Mouse (Mus musculus) right cerebral cortex, postnatal 36 days (tissue): ENCODE measurements around the gene Olfr711.
"Not testable (repeated sequence)": the region's sequence is repeated elsewhere in the genome, so short reads cannot be mapped to it uniquely, and the experiment has no call there.

ENCODE experiments used
- DNase-seq, 2 experiments: peaks; one replicate each; pipeline ENCODE4 v3.0.0; 2022; ENCODE audit warnings: low spot score in 2 of 2, mixed read lengths in 1 of 2

The Olfr711 gene

GRCm38 (mm10) chr7:106975353-106975752 is at the start of gene Olfr711:
TSS of gene Olfr711 (minus strand) at chr7:106975453.
- no peak for DNase-seq

GRCm38 (mm10) chr7:107005972-107006371 is 30.7 kb upstream of the Olfr711 start, which contains the start of gene Olfr2:
TSS of gene Olfr2 (minus strand) at chr7:107006072.
- DNase-seq = no peak

- no peak for DNase-seq
These were observed 28.9 kb upstream of the Olfr711 start for GRCm38 (mm10) chr7:107004169-107004568.

GRCm38 (mm10) chr7:107000798-107001197 is 25.5 kb upstream of the Olfr711 start:
- no peak for DNase-seq

GRCm38 (mm10) chr7:106985236-106985635 is 10.0 kb upstream of the Olfr711 start:
- no peak for DNase-seq

- DNase-seq = not testable (repeated sequence)
These were observed 7.8 kb downstream of the Olfr711 start for GRCm38 (mm10) chr7:106967503-106967902.

- DNase-seq = no peak
These were observed 11.4 kb downstream of the Olfr711 start, which contains the start of gene Olfr6 for GRCm38 (mm10) chr7:106963837-106964236. TSS of gene Olfr6 (minus strand) at chr7:106963937.

GRCm38 (mm10) chr7:106948212-106948611 is 27.0 kb downstream of the Olfr711 start, which contains the start of gene Olfr710:
TSS of gene Olfr710 (minus strand) at chr7:106948312.
- no peak for DNase-seq

- no peak for DNase-seq
These were observed 43.1 kb downstream of the Olfr711 start, which contains the start of gene Olfr709-ps1 for GRCm38 (mm10) chr7:106932119-106932518. TSS of gene Olfr709-ps1 (minus strand) at chr7:106932219.

- DNase-seq = not testable (repeated sequence)
These were observed 54.3 kb downstream of the Olfr711 start for GRCm38 (mm10) chr7:106920961-106921360.
